ENCODE assay signal across 20 mouse cellular contexts in genomic region chr12:16856306-16856679, GRCm38 (mm10). TPM values are rescaled to one million over a fixed set of nuclear protein-coding genes. Genes with fewer than 3 reads are reported as not detected.
A peak's percentile ranks its signal among the peaks of the same experiment; 100 is the strongest.
DNase-seq lines count a peak whose midpoint lies in the region; ATAC-seq and TF ChIP-seq lines count a peak whose summit lies in the region.
"Had no signal": no experiment of that assay in that cellular context is flagged by ENCODE, and none has a peak within 500 bp of the region (broad histone marks: within the 10 kb centered on the region; RNA-seq: fewer than 3 reads in every experiment).

No protein-coding gene starts in this region.

- no peak overlapping the region for H3K4me3 ChIP-seq in layer of hippocampus, adult 2 months
- no peak overlapping the region for H3K4me3 ChIP-seq in hindbrain, embryonic 10.5 days
- 0 out of 2 replicates have a peak overlapping the region, but pooled peaks have one; percentile 19 for H3K4me3 ChIP-seq in midbrain, embryonic 10.5 days
- H3K4me3 ChIP-seq in neural tube, embryonic 13.5 days, result no peak overlapping the region
- H3K4me3 ChIP-seq: limb, embryonic 15.5 days; stomach, embryonic 15.5 days had no signal

- no peaks in the 10 kb centered on the region for H3K9me3 ChIP-seq in hindbrain, embryonic 10.5 days
- no peaks in the 10 kb centered on the region for H3K9me3 ChIP-seq in midbrain, embryonic 10.5 days (replicated peaks)
- H3K9me3 ChIP-seq in neural tube, embryonic 13.5 days, result no peaks in the 10 kb centered on the region
- H3K9me3 ChIP-seq: G1E; limb, embryonic 15.5 days; stomach, embryonic 15.5 days had no signal

- DNase-seq in layer of hippocampus, adult 2 months (ENCODE audit: low spot score in 2 of 2), result no peak
- no peak for DNase-seq in layer of hippocampus, adult 18-20 months (ENCODE audit: low spot score in 2 of 2)
- DNase-seq in hindbrain, embryonic 10.5 days (ENCODE audit: low spot score), result no peak
- DNase-seq in midbrain, embryonic 10.5 days (ENCODE audit: low spot score), result no peak
- no peak for DNase-seq in ovary, postnatal 10 days (ENCODE audit: low spot score)
- DNase-seq in cerebellum, adult 11-12 months, result no peak
- DNase-seq: gastrocnemius, postnatal 10 days; heart, adult 18-20 months; kidney, adult 18-20 months; kidney, postnatal 25 days; liver, postnatal 0 days; thymus, postnatal 25 days had no signal

- H3K4me1 ChIP-seq in hindbrain, embryonic 10.5 days (replicated peaks), result peaks cover 12% of the 10 kb centered on the region
- peaks cover 20% of the 10 kb centered on the region for H3K4me1 ChIP-seq in midbrain, embryonic 10.5 days
- H3K4me1 ChIP-seq in neural tube, embryonic 13.5 days (replicated peaks), result peaks cover 13% of the 10 kb centered on the region
- H3K4me1 ChIP-seq: limb, embryonic 15.5 days; stomach, embryonic 15.5 days had no signal

- H3K27ac ChIP-seq in layer of hippocampus, adult 2 months, result peak overlapping the region; percentile 92
- peak overlapping the region; percentile 6; the same call in 1 of the 2 replicates for H3K27ac ChIP-seq in hindbrain, embryonic 10.5 days
- peak overlapping the region; percentile 75 for H3K27ac ChIP-seq in midbrain, embryonic 10.5 days (replicated peaks)
- peak overlapping the region; percentile 89 for H3K27ac ChIP-seq in neural tube, embryonic 13.5 days (replicated peaks)
- H3K27ac ChIP-seq: limb, embryonic 15.5 days; stomach, embryonic 15.5 days had no signal

- 0 out of 2 replicates have a peak, but pooled peaks have one; percentile 5 for TF ChIP-seq CTCF in layer of hippocampus, adult 2 months (conservative IDR thresholded peaks at IDR 0.05)

- peak; percentile 57 for ATAC-seq in neural tube, embryonic 13.5 days (ENCODE audit: low read depth)
- no peak for ATAC-seq in monocyte, adult 5-6 weeks (replicated peaks; ENCODE audit: insufficient number of reproducible peaks, low FRiP score, low TSS enrichment, poor library complexity, severe bottlenecking)
- ATAC-seq: CD4-positive, CD25-positive, alpha-beta regulatory T cell, adult 4 months; liver, postnatal 0 days had no signal

- 59% methylated on average over 2 of the region's 2 CpGs for WGBS in hindbrain, embryonic 10.5 days
- 55% methylated on average over 2 of the region's 2 CpGs for WGBS in midbrain, embryonic 10.5 days
- WGBS in neural tube, embryonic 13.5 days, result 31% methylated on average over 2 of the region's 2 CpGs

- no peak overlapping the region; the same call in 1 of the 2 replicates for H3K4me2 ChIP-seq in neural tube, embryonic 13.5 days
- H3K4me2 ChIP-seq: limb, embryonic 15.5 days; stomach, embryonic 15.5 days had no signal

- no peaks in the 10 kb centered on the region for H3K27me3 ChIP-seq in hindbrain, embryonic 10.5 days (ENCODE audit: insufficient read depth, poor library complexity, severe bottlenecking)
- no peaks in the 10 kb centered on the region for H3K27me3 ChIP-seq in midbrain, embryonic 10.5 days (ENCODE audit: low read depth, poor library complexity, severe bottlenecking)
- H3K27me3 ChIP-seq in neural tube, embryonic 13.5 days, result no peaks in the 10 kb centered on the region
- H3K27me3 ChIP-seq: limb, embryonic 15.5 days; stomach, embryonic 15.5 days had no signal

- no peaks in the 10 kb centered on the region for H3K36me3 ChIP-seq in hindbrain, embryonic 10.5 days
- H3K36me3 ChIP-seq in midbrain, embryonic 10.5 days, result no peaks in the 10 kb centered on the region
- no peaks in the 10 kb centered on the region for H3K36me3 ChIP-seq in neural tube, embryonic 13.5 days
- H3K36me3 ChIP-seq: G1E; limb, embryonic 15.5 days; stomach, embryonic 15.5 days had no signal

- no peak overlapping the region for H3K9ac ChIP-seq in neural tube, embryonic 13.5 days
- H3K9ac ChIP-seq: limb, embryonic 15.5 days; liver, postnatal 0 days; stomach, embryonic 15.5 days had no signal

RNA-seq across cellular contexts. Expression of gene Rock2, which starts 38.4 kb away (rescaled TPM):
- total RNA-seq in layer of hippocampus, adult 2 months (2021), result 100 to 1,000 TPM; 131 to 133 TPM
- 100 to 1,000 TPM; 129 to 140 TPM for total RNA-seq in layer of hippocampus, adult 18-20 months (2021)
- 9.0 and 12.0 TPM in 2 replicates for polyA plus RNA-seq in hindbrain, embryonic 10.5 days (2016; fragmentation: Nextera tagmentation; extraction: Ambion mirVana)
- 11.4 TPM in 2 replicates for polyA plus RNA-seq in midbrain, embryonic 10.5 days (2016; fragmentation: Nextera tagmentation; extraction: Ambion mirVana)
- polyA plus RNA-seq in neural tube, embryonic 13.5 days (2015; fragmentation: Nextera tagmentation; extraction: Ambion mirVana), result 15.0 and 19.6 TPM in 2 replicates
- total RNA-seq in monocyte, adult 5-6 weeks (2017), result 78.4 to 114 TPM (median 84.2 TPM) in 3 replicates

RNA-seq across cellular contexts. Expression of gene E2f6, which starts 45.5 kb away (rescaled TPM):
- 10 to 100 TPM; 28.3 to 32.7 TPM for total RNA-seq in layer of hippocampus, adult 2 months (2021)
- 10 to 100 TPM; 35.2 to 37.1 TPM for total RNA-seq in layer of hippocampus, adult 18-20 months (2021)
- 65.4 TPM in 2 replicates for polyA plus RNA-seq in hindbrain, embryonic 10.5 days (2016; fragmentation: Nextera tagmentation; extraction: Ambion mirVana)
- 72.8 and 73.0 TPM in 2 replicates for polyA plus RNA-seq in midbrain, embryonic 10.5 days (2016; fragmentation: Nextera tagmentation; extraction: Ambion mirVana)
- polyA plus RNA-seq in neural tube, embryonic 13.5 days (2015; fragmentation: Nextera tagmentation; extraction: Ambion mirVana), result 36.7 and 39.2 TPM in 2 replicates
- total RNA-seq in monocyte, adult 5-6 weeks (2017), result 6.2 to 12.3 TPM (median 8.9 TPM) in 3 replicates

RNA-seq across cellular contexts. Expression of gene Greb1, which starts 55.6 kb away (rescaled TPM):
- total RNA-seq in layer of hippocampus, adult 2 months (2021), result under 1 TPM; 0.27 to 0.38 TPM
- total RNA-seq in layer of hippocampus, adult 18-20 months (2021), result under 1 TPM; 0.28 to 0.72 TPM
- polyA plus RNA-seq in hindbrain, embryonic 10.5 days (2016; fragmentation: Nextera tagmentation; extraction: Ambion mirVana), result 19.0 and 28.1 TPM in 2 replicates
- 24.0 and 31.0 TPM in 2 replicates for polyA plus RNA-seq in midbrain, embryonic 10.5 days (2016; fragmentation: Nextera tagmentation; extraction: Ambion mirVana)
- polyA plus RNA-seq in neural tube, embryonic 13.5 days (2015; fragmentation: Nextera tagmentation; extraction: Ambion mirVana), result 1.4 and 2.2 TPM in 2 replicates
- not detected in 3 replicates for total RNA-seq in monocyte, adult 5-6 weeks (2017)
- total RNA-seq: hematopoietic stem cell, adult 5-6 weeks; neutrophil, adult 5-6 weeks had no signal
- polyA plus RNA-seq: G1E had no signal

Comparison
In these comparisons a context has a peak if more than half of its experiments do, and no peak if none do; other contexts are left out.
1. H3K27ac ChIP-seq: peak in every context shown above with its lines; median percentile 92 in layer of hippocampus, adult 2 months; 89 in neural tube, embryonic 13.5 days; 75 in midbrain, embryonic 10.5 days; 6 in hindbrain, embryonic 10.5 days.